ENCODE assay signal across 22 mouse cellular contexts in genomic region chr2:63878477-63878876, GRCm38 (mm10).
DNase-seq lines count a peak whose midpoint lies in the region; ATAC-seq lines count a peak whose summit lies in the region.
"Had no signal": no experiment of that assay in that cellular context is flagged by ENCODE, and none has a peak within 500 bp of the region (broad histone marks: within the 10 kb centered on the region; RNA-seq: fewer than 3 reads in every experiment).

No protein-coding gene starts in this region.

- H3K4me2 ChIP-seq in heart, embryonic 15.5 days: 0 out of 2 replicates have a peak overlapping the region, but pooled peaks have one; percentile 23
- H3K4me2 ChIP-seq in hindbrain, embryonic 15.5 days: peak overlapping the region; percentile 26; the same call in 1 of the 2 replicates
- no peak overlapping the region for H3K4me2 ChIP-seq in hindbrain, embryonic 14.5 days (replicated peaks)
- peak overlapping the region; percentile 28 for H3K4me2 ChIP-seq in embryonic facial prominence, embryonic 13.5 days
- H3K4me2 ChIP-seq: embryonic facial prominence, embryonic 15.5 days had no signal

- H3K4me3 ChIP-seq in heart, embryonic 15.5 days: no peak overlapping the region
- no peak overlapping the region for H3K4me3 ChIP-seq in hindbrain, embryonic 15.5 days
- no peak overlapping the region for H3K4me3 ChIP-seq in hindbrain, embryonic 14.5 days (replicated peaks; ENCODE audit: low read length)
- no peak overlapping the region for H3K4me3 ChIP-seq in embryonic facial prominence, embryonic 13.5 days
- H3K4me3 ChIP-seq: embryonic facial prominence, embryonic 15.5 days; erythroblast, embryonic 14.5 days; forebrain, embryonic 10.5 days had no signal

- H3K4me1 ChIP-seq in heart, embryonic 15.5 days (replicated peaks): peaks cover 11% of the 10 kb centered on the region
- H3K4me1 ChIP-seq in hindbrain, embryonic 15.5 days (replicated peaks): no peaks in the 10 kb centered on the region
- H3K4me1 ChIP-seq in hindbrain, embryonic 14.5 days (replicated peaks; ENCODE audit: control insufficient read depth, insufficient read depth, low read length): no peaks in the 10 kb centered on the region
- H3K4me1 ChIP-seq in embryonic facial prominence, embryonic 13.5 days: peaks cover 5% of the 10 kb centered on the region
- H3K4me1 ChIP-seq: embryonic facial prominence, embryonic 15.5 days had no signal

- H3K36me3 ChIP-seq in heart, embryonic 15.5 days: no peaks in the 10 kb centered on the region
- no peaks in the 10 kb centered on the region for H3K36me3 ChIP-seq in hindbrain, embryonic 15.5 days
- no peaks in the 10 kb centered on the region for H3K36me3 ChIP-seq in hindbrain, embryonic 14.5 days (replicated peaks; ENCODE audit: control insufficient read depth, insufficient read depth)
- H3K36me3 ChIP-seq in embryonic facial prominence, embryonic 13.5 days: no peaks in the 10 kb centered on the region
- H3K36me3 ChIP-seq: embryonic facial prominence, embryonic 15.5 days; forebrain, embryonic 10.5 days; G1E had no signal

- peak; percentile 33 for DNase-seq in embryo, embryonic 11 days
- DNase-seq in embryo, embryonic 9.5 days (ENCODE audit: extremely low spot score): no peak
- no peak for DNase-seq in heart, adult 9 months (ENCODE audit: low spot score in 2 of 2)
- no peak for DNase-seq in hindbrain, embryonic 14.5 days (ENCODE audit: low spot score)
- DNase-seq in urinary bladder, adult 18-20 months (ENCODE audit: low spot score in 2 of 2): no peak
- DNase-seq: adrenal gland, adult 8-10 months; adrenal gland, postnatal 36 days; B cell, adult 2 months; cerebellum, adult 2 months; cerebellum, postnatal 10 days; gastrocnemius, postnatal 36 days; kidney, adult 18-20 months had no signal

- ATAC-seq in heart, embryonic 15.5 days (replicated peaks; ENCODE audit: insufficient number of reproducible peaks, insufficient read depth, low FRiP score, low read depth): no peak
- no peak for ATAC-seq in hindbrain, embryonic 15.5 days (ENCODE audit: low FRiP score, low read depth)
- ATAC-seq in hindbrain, embryonic 14.5 days (ENCODE audit: low FRiP score): no peak
- ATAC-seq in embryonic facial prominence, embryonic 13.5 days (ENCODE audit: insufficient number of reproducible peaks, insufficient read depth, low FRiP score, low TSS enrichment, low read depth): no peak
- ATAC-seq: CD4-positive, CD25-positive, alpha-beta regulatory T cell, adult 4 months; forebrain, embryonic 14.5 days; hindbrain, postnatal 0 days had no signal

- no peaks in the 10 kb centered on the region for H3K9me3 ChIP-seq in heart, embryonic 15.5 days (replicated peaks)
- H3K9me3 ChIP-seq in hindbrain, embryonic 15.5 days: no peaks in the 10 kb centered on the region
- no peaks in the 10 kb centered on the region for H3K9me3 ChIP-seq in hindbrain, embryonic 14.5 days (ENCODE audit: control insufficient read depth, low read length)
- H3K9me3 ChIP-seq in embryonic facial prominence, embryonic 13.5 days: no peaks in the 10 kb centered on the region
- H3K9me3 ChIP-seq: embryonic facial prominence, embryonic 15.5 days; forebrain, embryonic 10.5 days had no signal

- WGBS in heart, embryonic 15.5 days: 30% methylated on average over 6 of the region's 6 CpGs
- 63% methylated on average over 6 of the region's 6 CpGs for WGBS in hindbrain, embryonic 15.5 days
- 64% methylated on average over 6 of the region's 6 CpGs for WGBS in hindbrain, embryonic 14.5 days
- 19% methylated on average over 6 of the region's 6 CpGs for WGBS in embryonic facial prominence, embryonic 13.5 days

- no peak overlapping the region for H3K9ac ChIP-seq in heart, embryonic 15.5 days
- no peak overlapping the region for H3K9ac ChIP-seq in hindbrain, embryonic 15.5 days
- H3K9ac ChIP-seq in hindbrain, embryonic 14.5 days: no peak overlapping the region
- H3K9ac ChIP-seq in embryonic facial prominence, embryonic 13.5 days: no peak overlapping the region
- H3K9ac ChIP-seq: embryonic facial prominence, embryonic 15.5 days had no signal

- H3K27me3 ChIP-seq in heart, embryonic 15.5 days: no peaks in the 10 kb centered on the region
- no peaks in the 10 kb centered on the region for H3K27me3 ChIP-seq in hindbrain, embryonic 15.5 days
- no peaks in the 10 kb centered on the region for H3K27me3 ChIP-seq in hindbrain, embryonic 14.5 days (ENCODE audit: control insufficient read depth, insufficient read depth, low read length)
- H3K27me3 ChIP-seq in embryonic facial prominence, embryonic 13.5 days: peaks cover 10% of the 10 kb centered on the region
- H3K27me3 ChIP-seq: embryonic facial prominence, embryonic 15.5 days had no signal

- H3K27ac ChIP-seq in heart, embryonic 15.5 days: no peak overlapping the region
- H3K27ac ChIP-seq in hindbrain, embryonic 15.5 days (replicated peaks): no peak overlapping the region
- no peak overlapping the region for H3K27ac ChIP-seq in hindbrain, embryonic 14.5 days
- H3K27ac ChIP-seq in embryonic facial prominence, embryonic 13.5 days: no peak overlapping the region
- H3K27ac ChIP-seq: embryonic facial prominence, embryonic 15.5 days; forebrain, embryonic 10.5 days; hindbrain, postnatal 0 days had no signal
